Mouse (Mus musculus): ENCODE data around the gene Tcf12. TPM values are rescaled to one million over a fixed set of nuclear protein-coding genes. Genes with fewer than 3 reads are reported as not detected.

Gene Tcf12
- polyA plus RNA-seq, 2 experiments, result 8.8 to 12.1 TPM

DNA sequence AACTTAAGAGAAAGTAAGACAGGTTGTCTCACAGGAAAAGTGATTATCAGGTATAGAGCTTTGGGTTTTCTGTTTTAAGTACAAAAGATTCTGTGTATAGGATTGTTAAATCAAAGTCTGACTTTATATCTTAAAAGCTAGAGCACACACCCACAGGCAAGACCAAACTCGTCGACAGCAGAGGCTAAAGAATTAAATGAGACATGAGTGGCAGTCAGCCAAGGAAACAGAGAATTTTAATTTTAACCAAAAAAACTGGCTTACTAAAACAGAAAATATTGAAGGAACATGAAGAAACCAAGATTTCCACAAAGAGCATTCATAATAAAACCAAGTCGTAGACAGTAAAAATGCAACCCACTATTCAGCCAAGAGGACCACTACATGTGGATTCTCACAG, 90.2 kb downstream of the Tcf12 start:
- DNase-seq (ENCODE audit: low read depth in 3 of 3, low spot score in 3 of 3) (no peak), ATAC-seq (ENCODE audit: insufficient read depth) (no peak)
- TF ChIP-seq EP300 (IDR thresholded peaks at IDR 0.05; ENCODE audit: low read depth), result no peak
- TF ChIP-seq CTCF (IDR thresholded peaks at IDR 0.05; ENCODE audit: low read depth), result no peak
- Histone ChIP-seq H3K9me3 (ENCODE audit: control insufficient read depth, low read length) (no peaks in the 10 kb centered on the region), H3K4me1 (replicated peaks; ENCODE audit: control insufficient read depth in 2 of 2, insufficient read depth in 2 of 2, low read length in 1 of 2) (peaks cover 0 to 4% of the 10 kb centered on the region in 2 experiments; a peak in 2 of 4 replicates), H3K27ac (no peak overlapping the region), H3K9ac (replicated peaks) (no peak overlapping the region), H3K36me3 (replicated peaks; ENCODE audit: control insufficient read depth, insufficient read depth, low read depth) (no peaks in the 10 kb centered on the region), H3K4me3 (ENCODE audit: insufficient read depth in 1 of 2, low read depth in 2 of 2, low read length in 2 of 2) (no peak overlapping the region), H3K4me2 (ENCODE audit: low read depth) (no peak overlapping the region), H3K27me3 (ENCODE audit: control insufficient read depth, insufficient read depth, low read length) (no peaks in the 10 kb centered on the region)
- 65% methylated on average over 3 of the region's 3 CpGs for WGBS (ENCODE audit: insufficient replicate concordance)

DNA sequence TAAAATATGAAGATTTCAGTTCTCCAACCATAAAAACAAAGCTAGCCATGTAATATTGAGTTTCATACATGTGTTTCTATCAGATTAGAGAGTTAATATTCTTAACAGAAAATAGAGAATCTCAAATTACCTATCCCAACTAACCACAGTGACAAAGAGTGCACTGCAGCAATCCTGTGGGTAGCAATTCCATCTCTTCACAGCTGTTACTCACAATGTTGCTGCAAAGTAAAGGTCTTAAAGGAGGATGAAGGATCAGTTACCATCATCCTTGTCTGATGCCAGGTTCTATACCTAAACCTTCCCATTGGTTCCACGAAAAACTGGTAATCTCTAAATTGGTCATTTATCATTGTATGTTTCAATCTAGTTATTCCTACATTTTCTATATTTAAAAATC, 95.7 kb downstream of the Tcf12 start:
- Histone ChIP-seq H3K27me3 (ENCODE audit: control insufficient read depth, insufficient read depth, low read length) (no peaks in the 10 kb centered on the region), H3K9ac (replicated peaks) (no peak overlapping the region), H3K4me1 (replicated peaks; ENCODE audit: control insufficient read depth in 2 of 2, insufficient read depth in 2 of 2, low read length in 1 of 2) (peaks cover 15 to 17% of the 10 kb centered on the region in 2 experiments), H3K4me3 (ENCODE audit: insufficient read depth in 1 of 2, low read depth in 2 of 2, low read length in 2 of 2) (no peak overlapping the region), H3K36me3 (replicated peaks; ENCODE audit: control insufficient read depth, insufficient read depth, low read depth) (no peaks in the 10 kb centered on the region), H3K4me2 (ENCODE audit: low read depth) (no peak overlapping the region), H3K27ac (no peak overlapping the region), H3K9me3 (ENCODE audit: control insufficient read depth, low read length) (no peaks in the 10 kb centered on the region)
- TF ChIP-seq CTCF (IDR thresholded peaks at IDR 0.05; ENCODE audit: low read depth) (no peak), EP300 (IDR thresholded peaks at IDR 0.05; ENCODE audit: low read depth) (no peak)
- DNase-seq (ENCODE audit: low read depth in 3 of 3, low spot score in 3 of 3), result no peak
- ATAC-seq (ENCODE audit: insufficient read depth), result no peak
- 74% methylated on average over 1 of the region's 1 CpGs for WGBS (ENCODE audit: insufficient replicate concordance)

DNA sequence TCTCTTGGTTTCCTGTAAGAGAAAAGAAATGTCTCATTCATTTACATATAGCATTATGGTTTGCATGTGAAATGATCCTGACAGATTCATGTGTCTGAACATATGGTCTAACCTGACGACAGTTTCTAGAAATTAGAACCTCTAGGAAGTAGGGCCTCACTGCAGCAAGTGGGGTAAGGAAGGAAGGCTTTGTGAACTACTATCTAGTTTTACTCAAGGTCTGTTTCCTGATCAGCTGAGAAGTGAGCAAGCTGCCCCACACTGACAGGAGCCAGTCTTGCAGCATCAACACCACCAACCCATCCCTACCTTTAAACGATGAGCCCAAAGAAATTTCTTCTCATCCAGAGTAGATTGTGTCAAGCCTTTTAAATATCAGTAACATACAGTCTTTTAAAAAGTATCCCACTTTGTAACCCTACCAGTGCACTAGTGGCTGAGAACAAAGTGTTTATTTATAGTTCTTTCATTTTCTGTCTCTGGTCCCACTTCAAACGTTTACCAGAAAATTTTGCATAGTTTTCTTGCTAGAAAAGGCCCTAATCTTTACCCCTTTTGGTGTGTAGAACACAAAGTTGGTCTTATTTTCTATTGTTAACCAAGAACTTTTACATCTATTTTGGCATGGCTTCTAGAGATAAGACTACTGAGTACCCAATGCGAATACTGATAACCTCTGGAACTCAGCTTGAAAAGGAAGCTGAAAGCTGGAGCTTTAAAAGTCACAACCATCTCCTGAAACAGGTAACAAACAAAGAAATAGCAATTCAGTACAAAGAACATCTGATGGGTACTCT, 96.9 kb downstream of the Tcf12 start:
- 15% methylated on average over 4 of the region's 4 CpGs for WGBS (ENCODE audit: insufficient replicate concordance)

DNA sequence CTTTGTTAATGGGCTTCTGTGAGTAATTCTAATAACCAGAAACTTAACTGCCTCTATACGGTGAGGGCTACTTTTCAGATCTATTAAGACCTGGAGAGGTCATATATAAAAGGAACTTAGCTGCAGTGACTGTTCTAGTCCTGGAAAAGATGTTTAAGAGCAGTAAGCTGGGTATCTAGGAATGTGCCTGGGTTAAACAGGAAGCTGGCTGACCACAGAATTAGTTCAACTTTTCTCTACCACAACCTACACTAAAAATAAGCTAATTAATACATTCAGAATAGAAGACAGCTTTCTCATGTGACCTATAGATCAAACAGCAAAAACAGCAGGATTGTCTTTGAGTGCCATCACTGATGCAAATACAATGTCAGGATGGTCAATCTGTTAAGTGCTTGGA, 98.1 kb downstream of the Tcf12 start:
- no peak for TF ChIP-seq EP300 (IDR thresholded peaks at IDR 0.05; ENCODE audit: low read depth)
- no peak for TF ChIP-seq CTCF (IDR thresholded peaks at IDR 0.05; ENCODE audit: low read depth)
- Histone ChIP-seq H3K4me2 (ENCODE audit: low read depth) (no peak overlapping the region), H3K27ac (no peak overlapping the region), H3K9ac (replicated peaks) (no peak overlapping the region), H3K27me3 (ENCODE audit: control insufficient read depth, insufficient read depth, low read length) (no peaks in the 10 kb centered on the region), H3K36me3 (replicated peaks; ENCODE audit: control insufficient read depth, insufficient read depth, low read depth) (no peaks in the 10 kb centered on the region), H3K4me1 (replicated peaks; ENCODE audit: control insufficient read depth in 2 of 2, insufficient read depth in 2 of 2, low read length in 1 of 2) (peaks cover 17 to 20% of the 10 kb centered on the region in 2 experiments), H3K9me3 (ENCODE audit: control insufficient read depth, low read length) (no peaks in the 10 kb centered on the region), H3K4me3 (ENCODE audit: insufficient read depth in 1 of 2, low read depth in 2 of 2, low read length in 2 of 2) (no peak overlapping the region)
- DNase-seq (ENCODE audit: low read depth in 3 of 3, low spot score in 3 of 3) (no peak), ATAC-seq (ENCODE audit: insufficient read depth) (no peak)
- 25% methylated on average over 1 of the region's 1 CpGs for WGBS (ENCODE audit: insufficient replicate concordance)

More for the DNA sequence above, 96.9 kb downstream of the Tcf12 start:
- Histone ChIP-seq H3K4me1 (replicated peaks; ENCODE audit: control insufficient read depth in 2 of 2, insufficient read depth in 2 of 2, low read length in 1 of 2) (peaks cover 17% of the 10 kb centered on the region in 2 experiments), H3K4me3 (ENCODE audit: insufficient read depth in 1 of 2, low read depth in 2 of 2, low read length in 2 of 2) (no peak overlapping the region), H3K9ac (replicated peaks) (no peak overlapping the region), H3K27ac (peak overlapping the region; percentile 38), H3K4me2 (ENCODE audit: low read depth) (peak overlapping the region; percentile 26; the same call in 1 of the 2 replicates), H3K27me3 (ENCODE audit: control insufficient read depth, insufficient read depth, low read length) (no peaks in the 10 kb centered on the region), H3K9me3 (ENCODE audit: control insufficient read depth, low read length) (no peaks in the 10 kb centered on the region), H3K36me3 (replicated peaks; ENCODE audit: control insufficient read depth, insufficient read depth, low read depth) (no peaks in the 10 kb centered on the region)
- ATAC-seq (ENCODE audit: insufficient read depth), result peak; percentile 75
- DNase-seq (ENCODE audit: low read depth in 3 of 3, low spot score in 3 of 3), result peak in 1 of 3 experiments; percentile 13
- TF ChIP-seq EP300 (IDR thresholded peaks at IDR 0.05; ENCODE audit: low read depth) (peak; percentile 60), CTCF (IDR thresholded peaks at IDR 0.05; ENCODE audit: low read depth) (no peak)

DNA sequence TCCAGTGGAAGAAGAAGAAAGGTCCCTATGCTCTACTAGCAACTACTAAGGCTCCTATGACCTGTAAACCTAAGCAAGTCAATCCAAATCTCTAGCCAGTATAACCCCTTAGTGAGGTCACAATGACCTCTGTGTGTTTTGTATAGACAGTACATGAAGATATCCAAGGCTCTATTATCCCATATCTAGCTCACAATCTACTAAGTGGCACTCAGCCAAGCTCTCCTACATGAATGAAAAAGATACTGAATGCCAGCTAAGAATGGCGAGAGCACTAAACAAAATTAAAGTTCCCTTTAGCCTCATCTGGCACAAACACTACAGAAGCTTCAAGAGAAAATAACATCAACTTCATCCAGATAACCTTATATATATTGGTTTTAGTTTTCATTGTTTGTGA, 103.0 kb downstream of the Tcf12 start:
- Histone ChIP-seq H3K9me3 (ENCODE audit: control insufficient read depth, low read length) (no peaks in the 10 kb centered on the region), H3K36me3 (replicated peaks; ENCODE audit: control insufficient read depth, insufficient read depth, low read depth) (no peaks in the 10 kb centered on the region), H3K27me3 (ENCODE audit: control insufficient read depth, insufficient read depth, low read length) (no peaks in the 10 kb centered on the region), H3K4me2 (ENCODE audit: low read depth) (no peak overlapping the region), H3K4me3 (ENCODE audit: insufficient read depth in 1 of 2, low read depth in 2 of 2, low read length in 2 of 2) (no peak overlapping the region), H3K9ac (replicated peaks) (no peak overlapping the region), H3K27ac (no peak overlapping the region), H3K4me1 (replicated peaks; ENCODE audit: control insufficient read depth in 2 of 2, insufficient read depth in 2 of 2, low read length in 1 of 2) (peaks cover 3 to 11% of the 10 kb centered on the region in 2 experiments)
- no peak for TF ChIP-seq CTCF (IDR thresholded peaks at IDR 0.05; ENCODE audit: low read depth)
- no peak for TF ChIP-seq EP300 (IDR thresholded peaks at IDR 0.05; ENCODE audit: low read depth)
- DNase-seq (ENCODE audit: low read depth in 3 of 3, low spot score in 3 of 3) (no peak), ATAC-seq (ENCODE audit: insufficient read depth) (no peak)
- 65% methylated on average over 1 of the region's 1 CpGs for WGBS (ENCODE audit: insufficient replicate concordance)
